Mouse (Mus musculus): ENCODE data around the gene Rnf223.

- TF ChIP-seq CTCF (IDR thresholded peaks at IDR 0.05; ENCODE audit: low read depth): no peak; the same call in 1 of the 2 replicates
- no peak for TF ChIP-seq EP300 (IDR thresholded peaks at IDR 0.05; ENCODE audit: low read depth)
These were observed 28.8 kb upstream of the Rnf223 start for GRCm38 (mm10) chr4:156101481-156101903.
